Mouse (Mus musculus) limb, embryonic 15.5 days (tissue): ENCODE data around the gene Fam151a. TPM values are rescaled to one million over a fixed set of nuclear protein-coding genes. Genes with fewer than 3 reads are reported as not detected.
"Not testable (repeated sequence)": the region's sequence is repeated elsewhere in the genome, so short reads cannot be mapped to it uniquely, and the experiment has no call there.

Source experiments
- ATAC-seq: fragments of 200-750 bp; cut with Nextera tagmentation; 2 replicates; pipeline ENCODE4 v1.8.0; 2017; ENCODE audit warnings: low read depth, moderate TSS enrichment; ENCODE audit not compliant: insufficient number of reproducible peaks, low FRiP score, low TSS enrichment
- H3K27ac ChIP-seq: fragments of 300-500 bp; sonication (generic); 2 replicates; pipeline ENCODE4 v1.5.1; 2015; ENCODE audit warnings: moderate library complexity, mild to moderate bottlenecking, inconsistent platforms
- H3K27me3 ChIP-seq: fragments of 300-500 bp; sonication (generic); 2 replicates; pipeline ENCODE4 v1.6.1; 2015; ENCODE audit warnings: inconsistent platforms
- H3K36me3 ChIP-seq: fragments of 300-500 bp; sonication (generic); 2 replicates; pipeline ENCODE4 v1.6.1; 2015; ENCODE audit warnings: inconsistent platforms
- H3K4me1 ChIP-seq: fragments of 300-500 bp; sonication (generic); 2 replicates; pipeline ENCODE4 v1.6.1; 2015; ENCODE audit warnings: inconsistent platforms
- H3K4me2 ChIP-seq: fragments of 300-500 bp; sonication (generic); 2 replicates; pipeline ENCODE4 v1.6.1; 2015; ENCODE audit warnings: mild to moderate bottlenecking, inconsistent platforms
- H3K4me3 ChIP-seq: fragments of 300-500 bp; sonication (generic); 2 replicates; pipeline ENCODE4 v1.5.1; 2015; ENCODE audit warnings: mild to moderate bottlenecking, inconsistent platforms
- H3K9ac ChIP-seq: fragments of 300-500 bp; sonication (generic); 2 replicates; pipeline ENCODE4 v1.6.1; 2015; ENCODE audit warnings: inconsistent platforms
- H3K9me3 ChIP-seq: fragments of 300-500 bp; sonication (generic); 2 replicates; pipeline ENCODE4 v1.6.1; 2016; ENCODE audit warnings: inconsistent platforms
- WGBS: fragments of 180-500 bp; shearing (Covaris S2); methylation state at CpG from one replicate; pipeline ENCODE4 v1.1.7; 2015; 5-methylcytosine and 5-hydroxymethylcytosine counted together
- polyA plus RNA-seq: library from polyadenylated mRNA; unstranded; fragments of >200 nt; fragmentation: Nextera tagmentation; extraction: Ambion mirVana; gene quantifications from 2 replicates; pipeline ENCODE4 v1.2.1, GENCODE M21; 2015

Fam151a gene
- polyA plus RNA-seq, 1 experiment from 2014 or later = 0.65 TPM

GRCm38 (mm10) chr4:106730814-106731213 lies 2.9 kb upstream of the Fam151a start, which contains the start of gene Mroh7:
Gene Mroh7, minus strand, starts transcription at chr4:106730925.
- H3K9ac ChIP-seq = no peak within 1 kb of the TSS
- H3K36me3 ChIP-seq = no peaks in the 10 kb centered on the region
- H3K9me3 ChIP-seq = no peaks in the 10 kb centered on the region
- ATAC-seq = no peak
- H3K4me1 ChIP-seq = no peaks in the 10 kb centered on the region
- WGBS = 75% methylated on average over 7 of the region's 7 CpGs
- H3K27me3 ChIP-seq = no peaks in the 10 kb centered on the region
- H3K4me3 ChIP-seq = no peak within 1 kb of the TSS
- no peak within 1 kb of the TSS for H3K4me2 ChIP-seq
- H3K27ac ChIP-seq = no peak within 1 kb of the TSS

- not testable (repeated sequence) for H3K27ac ChIP-seq, H3K9me3 ChIP-seq, H3K4me2 ChIP-seq, H3K27me3 ChIP-seq, H3K4me3 ChIP-seq, H3K4me1 ChIP-seq, H3K36me3 ChIP-seq, H3K9ac ChIP-seq, ATAC-seq
- WGBS = 23% methylated on average over 1 of the region's 1 CpGs
These were observed 3.2 kb downstream of the Fam151a start for GRCm38 (mm10) chr4:106736884-106737283.

GRCm38 (mm10) chr4:106737904-106738303 lies 4.2 kb downstream of the Fam151a start:
- no peak overlapping the region for H3K4me3 ChIP-seq
- H3K9ac ChIP-seq = no peak overlapping the region
- H3K4me1 ChIP-seq = no peaks in the 10 kb centered on the region
- H3K4me2 ChIP-seq = no peak overlapping the region
- no peak for ATAC-seq
- no peaks in the 10 kb centered on the region for H3K36me3 ChIP-seq
- H3K27ac ChIP-seq = no peak overlapping the region
- 68% methylated on average over 3 of the region's 3 CpGs for WGBS
- no peaks in the 10 kb centered on the region for H3K9me3 ChIP-seq
- no peaks in the 10 kb centered on the region for H3K27me3 ChIP-seq

- WGBS = 85% methylated on average over 7 of the region's 7 CpGs
- Histone ChIP-seq H3K4me1 (peaks cover 4% of the 10 kb centered on the region; the same call in 1 of the 2 replicates), H3K4me2 (no peak overlapping the region), H3K4me3 (no peak overlapping the region), H3K36me3 (0 out of 2 replicates have a peak, but pooled peaks cover 4% of the 10 kb centered on the region), H3K9ac (no peak overlapping the region), H3K9me3 (no peaks in the 10 kb centered on the region), H3K27me3 (no peaks in the 10 kb centered on the region), H3K27ac (no peak overlapping the region)
- ATAC-seq = no peak
These were observed 12.2 kb downstream of the Fam151a start for GRCm38 (mm10) chr4:106745862-106746261.

- Histone ChIP-seq H3K4me3 (no peak overlapping the region), H3K4me1 (peaks cover 4% of the 10 kb centered on the region; the same call in 1 of the 2 replicates), H3K27me3 (no peaks in the 10 kb centered on the region), H3K27ac (no peak overlapping the region), H3K9me3 (no peaks in the 10 kb centered on the region), H3K36me3 (0 out of 2 replicates have a peak, but pooled peaks cover 4% of the 10 kb centered on the region), H3K4me2 (no peak overlapping the region), H3K9ac (no peak overlapping the region)
- 65% methylated on average over 1 of the region's 1 CpGs for WGBS
- no peak for ATAC-seq
These were observed 13.4 kb downstream of the Fam151a start for GRCm38 (mm10) chr4:106747001-106747580.

- Histone ChIP-seq H3K9me3 (no peaks in the 10 kb centered on the region), H3K9ac (no peak overlapping the region), H3K4me2 (peak overlapping the region; percentile 32), H3K4me1 (peaks cover 4% of the 10 kb centered on the region; the same call in 1 of the 2 replicates), H3K4me3 (peak overlapping the region; percentile 16; the same call in 1 of the 2 replicates), H3K27me3 (no peaks in the 10 kb centered on the region), H3K27ac (peak overlapping the region; percentile 50; the same call in 1 of the 2 replicates), H3K36me3 (0 out of 2 replicates have a peak, but pooled peaks cover 4% of the 10 kb centered on the region)
- WGBS = 7% methylated on average over 7 of the region's 7 CpGs
- peak; percentile 46 for ATAC-seq
These were observed 16.0 kb downstream of the Fam151a start for GRCm38 (mm10) chr4:106749699-106750098.

GRCm38 (mm10) chr4:106751726-106752125 lies 18.0 kb downstream of the Fam151a start:
- 88% methylated on average over 6 of the region's 6 CpGs for WGBS
- Histone ChIP-seq H3K4me1 (peaks cover 4% of the 10 kb centered on the region; the same call in 1 of the 2 replicates), H3K27ac (no peak overlapping the region), H3K4me2 (no peak overlapping the region), H3K9ac (no peak overlapping the region), H3K27me3 (no peaks in the 10 kb centered on the region), H3K36me3 (0 out of 2 replicates have a peak, but pooled peaks cover 4% of the 10 kb centered on the region), H3K4me3 (no peak overlapping the region), H3K9me3 (no peaks in the 10 kb centered on the region)
- ATAC-seq = no peak

GRCm38 (mm10) chr4:106764166-106764565 lies 30.5 kb downstream of the Fam151a start:
- ATAC-seq = no peak

GRCm38 (mm10) chr4:106769306-106769705 lies 35.6 kb downstream of the Fam151a start:
- Histone ChIP-seq H3K27me3 (no peaks in the 10 kb centered on the region), H3K4me2 (no peak overlapping the region), H3K4me1 (no peaks in the 10 kb centered on the region), H3K4me3 (no peak overlapping the region), H3K36me3 (no peaks in the 10 kb centered on the region), H3K9me3 (no peaks in the 10 kb centered on the region), H3K27ac (no peak overlapping the region), H3K9ac (no peak overlapping the region)
- ATAC-seq = no peak
- WGBS = 34% methylated on average over 2 of the region's 2 CpGs

More at GRCm38 (mm10) chr4:106764166-106764565, 30.5 kb downstream of the Fam151a start:
- Histone ChIP-seq H3K9ac (no peak overlapping the region), H3K27me3 (no peaks in the 10 kb centered on the region), H3K27ac (no peak overlapping the region), H3K4me3 (no peak overlapping the region), H3K4me2 (no peak overlapping the region), H3K9me3 (no peaks in the 10 kb centered on the region), H3K4me1 (no peaks in the 10 kb centered on the region), H3K36me3 (no peaks in the 10 kb centered on the region; the same call in 1 of the 2 replicates)
- 80% methylated on average over 7 of the region's 7 CpGs for WGBS

GRCm38 (mm10) chr4:106772558-106772957 lies 38.9 kb downstream of the Fam151a start:
- no peak overlapping the region for H3K4me2 ChIP-seq
- WGBS = 92% methylated on average over 1 of the region's 1 CpGs
- H3K4me1 ChIP-seq = peaks cover 5% of the 10 kb centered on the region; the same call in 1 of the 2 replicates
- no peaks in the 10 kb centered on the region for H3K36me3 ChIP-seq
- H3K9me3 ChIP-seq = no peaks in the 10 kb centered on the region
- H3K27me3 ChIP-seq = no peaks in the 10 kb centered on the region
- no peak overlapping the region for H3K27ac ChIP-seq
- no peak for ATAC-seq
- no peak overlapping the region for H3K9ac ChIP-seq
- no peak overlapping the region for H3K4me3 ChIP-seq

- not testable (repeated sequence) for H3K4me3 ChIP-seq, H3K27ac ChIP-seq, H3K27me3 ChIP-seq, H3K9me3 ChIP-seq, H3K36me3 ChIP-seq, ATAC-seq, H3K9ac ChIP-seq, H3K4me2 ChIP-seq
- H3K4me1 ChIP-seq = peaks cover 33% of the 10 kb centered on the region
- WGBS = 82% methylated on average over 6 of the region's 6 CpGs
These were observed 42.1 kb downstream of the Fam151a start for GRCm38 (mm10) chr4:106775767-106776166.

- Histone ChIP-seq H3K36me3 (no peaks in the 10 kb centered on the region), H3K4me3 (no peak overlapping the region), H3K27ac (no peak overlapping the region), H3K27me3 (no peaks in the 10 kb centered on the region), H3K9me3 (no peaks in the 10 kb centered on the region), H3K4me2 (no peak overlapping the region), H3K4me1 (peaks cover 39% of the 10 kb centered on the region), H3K9ac (no peak overlapping the region)
- no peak for ATAC-seq
- WGBS = 34% methylated on average over 3 of the region's 3 CpGs
These were observed 43.3 kb downstream of the Fam151a start for GRCm38 (mm10) chr4:106776998-106777397.
